Mouse (Mus musculus): ENCODE results near the gene Trpv3. TPM values are rescaled to one million over a fixed set of nuclear protein-coding genes. Genes with fewer than 3 reads are reported as not detected.
A peak's percentile ranks its signal among the peaks of the same experiment; 100 is the strongest.
"Not testable (repeated sequence)": the region's sequence is repeated elsewhere in the genome, so short reads cannot be mapped to it uniquely, and the experiment has no call there.

Trpv3 gene
- polyA plus RNA-seq, 1 experiment from 2014 or later = 0.03 TPM

DNA sequence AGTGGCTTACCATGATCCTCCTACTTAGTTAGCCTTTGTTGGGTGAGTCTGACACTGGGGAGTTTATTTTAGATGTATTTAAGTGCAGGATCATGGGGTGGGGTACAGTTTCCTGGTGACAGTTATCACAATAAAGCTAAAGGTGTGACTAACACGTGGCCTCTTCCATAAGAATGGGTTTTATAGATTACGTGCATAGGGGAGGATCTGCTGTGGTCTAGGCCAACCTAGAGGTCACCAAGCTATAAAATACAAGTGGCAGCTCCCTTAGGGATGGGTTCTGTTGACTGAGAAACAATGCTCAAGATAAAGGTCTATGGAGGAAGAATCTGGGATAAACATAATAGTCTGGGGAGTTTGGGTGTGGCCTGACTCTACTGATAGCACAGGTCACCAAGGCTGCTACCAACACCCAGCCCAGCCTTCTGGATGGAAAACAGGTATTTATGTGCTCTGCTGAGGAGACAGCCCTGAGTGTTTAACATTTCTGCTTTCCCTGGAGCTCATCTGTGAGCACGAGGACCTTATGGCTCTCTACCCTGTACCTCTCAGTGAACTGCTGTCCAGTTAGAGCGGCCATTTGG is 9.7 kb upstream of the Trpv3 start:
- Histone ChIP-seq H3K4me3 (no peak overlapping the region), H3K4me1 (no peaks in the 10 kb centered on the region), H3K9me3 (no peaks in the 10 kb centered on the region), H3K36me3 (no peaks in the 10 kb centered on the region), H3K27me3 (ENCODE audit: insufficient read depth, poor library complexity, severe bottlenecking) (no peaks in the 10 kb centered on the region), H3K27ac (no peak overlapping the region)
- 75% methylated on average over 4 of the region's 4 CpGs for WGBS
- DNase-seq (ENCODE audit: low spot score) = no peak

DNA sequence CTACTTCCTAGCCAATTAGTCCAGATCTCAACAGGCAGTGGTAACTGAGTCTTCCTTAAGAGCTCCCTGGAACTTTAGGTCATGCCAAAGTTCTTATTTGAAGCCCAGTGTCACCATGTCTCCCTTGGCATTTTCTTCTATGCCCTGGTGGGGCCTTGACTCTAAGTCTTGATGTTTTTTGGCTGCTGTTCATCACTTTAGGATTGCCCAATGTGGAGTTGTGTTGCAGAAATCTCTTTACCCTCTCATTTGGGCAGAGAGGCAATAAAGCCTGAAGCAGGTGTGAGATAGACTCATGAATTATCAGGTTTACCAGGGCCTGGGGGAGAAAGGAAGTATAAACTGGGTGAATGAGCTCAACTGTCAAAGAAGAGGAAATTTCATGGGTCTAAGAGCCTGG is 8.5 kb upstream of the Trpv3 start:
- H3K36me3 ChIP-seq = no peaks in the 10 kb centered on the region
- H3K9me3 ChIP-seq = no peaks in the 10 kb centered on the region
- H3K27me3 ChIP-seq (ENCODE audit: insufficient read depth, poor library complexity, severe bottlenecking) = no peaks in the 10 kb centered on the region
- H3K4me3 ChIP-seq = no peak overlapping the region
- H3K27ac ChIP-seq = no peak overlapping the region
- H3K4me1 ChIP-seq = no peaks in the 10 kb centered on the region
- DNase-seq (ENCODE audit: low spot score) = no peak

DNA sequence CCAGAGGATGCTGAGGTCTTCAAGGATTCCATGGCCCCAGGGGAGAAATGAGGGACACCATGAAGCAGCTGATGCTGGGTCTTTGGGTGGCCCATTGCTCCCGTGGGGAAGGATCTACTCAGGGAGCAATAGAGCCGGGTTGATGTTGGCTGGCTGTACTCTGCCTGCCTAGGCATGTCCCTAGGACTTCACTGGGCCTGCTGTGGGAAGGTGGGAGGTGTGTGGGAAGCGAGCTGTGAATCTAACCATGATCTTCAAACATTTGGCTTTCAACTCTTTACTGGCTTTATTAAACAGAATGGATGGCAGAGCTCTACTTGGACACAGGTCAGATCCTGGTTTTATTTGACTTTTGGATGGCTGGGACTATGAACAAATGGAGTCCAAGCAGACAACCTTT is 6.7 kb upstream of the Trpv3 start:
- H3K9me3 ChIP-seq = no peaks in the 10 kb centered on the region
- H3K27me3 ChIP-seq (ENCODE audit: insufficient read depth, poor library complexity, severe bottlenecking) = no peaks in the 10 kb centered on the region
- WGBS = 61% methylated on average over 3 of the region's 3 CpGs
- no peak overlapping the region for H3K4me3 ChIP-seq
- no peak for DNase-seq (ENCODE audit: low spot score)
- H3K36me3 ChIP-seq = no peaks in the 10 kb centered on the region
- no peaks in the 10 kb centered on the region for H3K4me1 ChIP-seq
- no peak overlapping the region for H3K27ac ChIP-seq

DNA sequence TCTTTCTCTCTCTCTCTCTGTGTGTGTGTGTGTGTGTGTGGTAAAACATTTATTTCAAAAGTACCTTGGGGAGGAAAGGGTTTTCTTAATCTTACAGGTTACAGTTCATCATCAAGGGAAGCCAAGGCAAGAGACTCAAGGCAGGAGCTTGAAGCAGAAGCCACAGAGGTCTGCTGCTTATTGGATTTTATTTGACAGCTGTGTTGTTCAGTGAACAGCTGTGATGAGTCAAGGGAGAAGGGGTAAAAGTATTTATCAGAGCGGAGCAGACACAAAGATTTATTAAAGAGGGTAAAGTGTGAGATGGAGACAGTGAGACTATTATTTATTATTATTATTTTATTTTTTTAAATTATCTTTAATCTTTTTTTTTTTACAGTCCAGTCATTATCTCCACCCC is 5.8 kb upstream of the Trpv3 start:
- Histone ChIP-seq H3K9me3 (no peaks in the 10 kb centered on the region), H3K36me3 (no peaks in the 10 kb centered on the region), H3K4me3 (no peak overlapping the region), H3K27ac (no peak overlapping the region), H3K27me3 (ENCODE audit: insufficient read depth, poor library complexity, severe bottlenecking) (no peaks in the 10 kb centered on the region), H3K4me1 (no peaks in the 10 kb centered on the region)
- WGBS = 82% methylated on average over 1 of the region's 1 CpGs
- no peak for DNase-seq (ENCODE audit: low spot score)

DNA sequence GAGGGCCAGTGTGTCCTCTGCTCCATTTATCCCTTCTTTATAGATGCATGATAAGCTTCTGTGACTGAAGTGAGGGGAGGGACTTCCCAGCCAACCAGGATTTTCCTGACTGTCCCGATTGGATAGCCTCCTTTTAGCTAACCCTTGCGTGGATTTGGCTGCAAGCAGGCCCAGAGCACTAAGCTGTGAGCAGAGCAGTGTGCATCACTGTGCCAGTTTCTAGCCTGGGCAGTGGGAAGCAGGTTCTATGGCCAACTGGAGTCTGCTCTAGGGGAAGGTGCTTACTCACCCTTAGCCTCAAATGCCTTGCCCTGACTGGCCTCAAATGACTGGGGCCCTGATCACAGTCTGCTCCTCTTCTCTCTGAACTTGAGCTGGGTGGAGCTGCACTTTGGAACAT is 7.6 kb downstream of the Trpv3 start:
- H3K27ac ChIP-seq = no peak overlapping the region
- H3K4me1 ChIP-seq = no peaks in the 10 kb centered on the region
- DNase-seq (ENCODE audit: low spot score) = no peak
- H3K9me3 ChIP-seq = no peaks in the 10 kb centered on the region
- H3K36me3 ChIP-seq = no peaks in the 10 kb centered on the region
- no peak overlapping the region for H3K4me3 ChIP-seq
- no peaks in the 10 kb centered on the region; the same call in 1 of the 2 replicates for H3K27me3 ChIP-seq (ENCODE audit: insufficient read depth, poor library complexity, severe bottlenecking)
- WGBS = 38% methylated on average over 2 of the region's 2 CpGs

DNA sequence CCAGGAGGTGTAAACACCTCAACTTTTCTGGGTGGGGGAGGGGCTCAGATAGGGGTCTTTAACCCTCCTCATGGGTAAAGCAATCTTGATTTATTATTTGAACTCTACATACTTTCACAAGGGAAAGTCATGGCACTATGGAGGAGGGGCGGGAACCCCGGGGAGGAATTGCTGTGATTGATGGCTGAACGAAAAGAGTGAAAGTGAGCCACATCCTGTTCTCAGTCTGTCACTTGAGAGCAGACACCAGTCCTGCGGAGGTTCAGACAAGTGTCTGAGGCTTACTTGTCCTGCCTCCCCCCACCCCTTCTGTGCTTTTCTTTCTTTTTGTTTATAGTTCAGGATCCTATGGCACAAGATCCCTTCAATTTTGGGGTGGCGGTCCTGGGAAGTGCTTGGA is 13.5 kb downstream of the Trpv3 start:
- WGBS = 40% methylated on average over 5 of the region's 5 CpGs
- Histone ChIP-seq H3K36me3 (no peaks in the 10 kb centered on the region), H3K27me3 (ENCODE audit: insufficient read depth, poor library complexity, severe bottlenecking) (no peaks in the 10 kb centered on the region; the same call in 1 of the 2 replicates)

DNA sequence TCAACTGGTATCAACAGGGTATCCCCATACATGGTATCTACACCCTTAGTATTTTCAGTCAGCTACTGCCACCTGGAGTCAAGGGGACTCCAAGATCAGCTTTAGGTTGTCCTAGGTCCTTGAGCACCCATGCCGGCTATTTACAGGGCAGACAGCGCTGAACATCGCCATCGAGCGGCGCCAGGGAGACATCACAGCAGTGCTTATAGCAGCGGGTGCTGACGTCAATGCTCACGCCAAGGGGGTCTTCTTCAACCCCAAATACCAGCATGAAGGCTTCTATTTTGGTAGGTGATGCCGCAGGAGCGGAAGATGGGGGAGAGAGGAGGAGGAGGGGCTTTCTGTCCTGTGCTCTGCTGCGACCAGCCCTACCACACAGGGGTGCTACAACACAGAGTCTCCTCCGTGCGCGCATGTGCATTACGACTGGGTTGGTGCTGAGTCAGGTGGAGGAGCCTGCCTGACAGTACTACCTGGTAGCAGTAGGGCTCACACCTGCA is 14.4 kb downstream of the Trpv3 start:
- H3K27ac ChIP-seq = 0 out of 2 replicates have a peak overlapping the region, but pooled peaks have one; percentile 13
- H3K36me3 ChIP-seq = no peaks in the 10 kb centered on the region
- peak overlapping the region; percentile 49 for H3K4me3 ChIP-seq
- peak; percentile 83 for DNase-seq (ENCODE audit: low spot score)
- 4% methylated on average over 16 of the region's 16 CpGs for WGBS
- H3K9me3 ChIP-seq = no peaks in the 10 kb centered on the region
- peaks cover 26% of the 10 kb centered on the region for H3K4me1 ChIP-seq
- H3K27me3 ChIP-seq (ENCODE audit: insufficient read depth, poor library complexity, severe bottlenecking) = no peaks in the 10 kb centered on the region; the same call in 1 of the 2 replicates

More for the DNA sequence above, 13.5 kb downstream of the Trpv3 start:
- Histone ChIP-seq H3K9me3 (no peaks in the 10 kb centered on the region), H3K4me1 (peaks cover 26% of the 10 kb centered on the region), H3K4me3 (no peak overlapping the region; the same call in 1 of the 2 replicates), H3K27ac (no peak overlapping the region)
- no peak for DNase-seq (ENCODE audit: low spot score)

DNA sequence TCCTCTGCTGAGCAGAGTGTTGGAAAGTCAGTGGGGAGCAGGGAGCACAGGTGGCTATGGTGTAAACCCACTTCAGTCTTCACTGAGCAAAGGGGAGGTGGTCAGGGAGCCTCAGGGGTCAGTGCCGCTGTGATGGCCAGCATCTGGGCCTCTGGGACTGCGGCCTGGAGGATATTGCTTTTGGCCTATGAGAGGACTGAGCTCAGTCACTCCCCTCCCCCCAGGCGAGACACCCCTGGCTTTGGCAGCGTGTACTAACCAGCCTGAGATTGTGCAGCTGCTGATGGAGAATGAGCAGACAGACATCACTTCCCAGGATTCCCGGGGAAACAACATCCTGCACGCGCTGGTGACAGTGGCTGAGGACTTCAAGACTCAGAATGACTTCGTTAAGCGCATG is 16.2 kb downstream of the Trpv3 start:
- peaks cover 26% of the 10 kb centered on the region for H3K4me1 ChIP-seq
- DNase-seq (ENCODE audit: low spot score) = no peak
- H3K27me3 ChIP-seq (ENCODE audit: insufficient read depth, poor library complexity, severe bottlenecking) = no peaks in the 10 kb centered on the region; the same call in 1 of the 2 replicates
- no peaks in the 10 kb centered on the region for H3K9me3 ChIP-seq
- no peak overlapping the region for H3K27ac ChIP-seq
- 45% methylated on average over 9 of the region's 9 CpGs for WGBS
- no peaks in the 10 kb centered on the region for H3K36me3 ChIP-seq
- H3K4me3 ChIP-seq = no peak overlapping the region

DNA sequence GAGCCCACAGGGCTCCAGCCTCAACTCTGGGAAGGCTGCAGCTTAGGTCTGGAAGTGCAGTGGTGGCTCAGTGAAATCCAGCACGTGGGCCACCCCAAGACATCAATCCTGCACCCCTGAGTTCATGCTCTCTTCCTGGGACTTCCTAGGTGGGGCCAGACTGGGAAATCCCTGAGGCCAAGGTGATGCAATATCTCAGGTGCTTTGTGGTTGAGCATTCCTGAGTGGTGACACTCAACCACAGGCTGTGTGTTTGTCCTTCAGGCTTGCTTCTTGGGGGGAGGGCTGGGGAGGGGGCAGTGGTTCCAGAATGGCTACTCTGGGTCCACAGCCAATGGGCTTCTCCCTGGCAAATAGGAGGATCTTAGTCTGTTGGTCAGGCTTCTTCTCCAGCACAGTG is 16.7 kb downstream of the Trpv3 start:
- Histone ChIP-seq H3K27me3 (ENCODE audit: insufficient read depth, poor library complexity, severe bottlenecking) (no peaks in the 10 kb centered on the region; the same call in 1 of the 2 replicates), H3K9me3 (no peaks in the 10 kb centered on the region), H3K4me3 (no peak overlapping the region), H3K36me3 (no peaks in the 10 kb centered on the region), H3K27ac (no peak overlapping the region), H3K4me1 (peaks cover 26% of the 10 kb centered on the region)
- no peak for DNase-seq (ENCODE audit: low spot score)
- WGBS = 44% methylated on average over 1 of the region's 1 CpGs

DNA sequence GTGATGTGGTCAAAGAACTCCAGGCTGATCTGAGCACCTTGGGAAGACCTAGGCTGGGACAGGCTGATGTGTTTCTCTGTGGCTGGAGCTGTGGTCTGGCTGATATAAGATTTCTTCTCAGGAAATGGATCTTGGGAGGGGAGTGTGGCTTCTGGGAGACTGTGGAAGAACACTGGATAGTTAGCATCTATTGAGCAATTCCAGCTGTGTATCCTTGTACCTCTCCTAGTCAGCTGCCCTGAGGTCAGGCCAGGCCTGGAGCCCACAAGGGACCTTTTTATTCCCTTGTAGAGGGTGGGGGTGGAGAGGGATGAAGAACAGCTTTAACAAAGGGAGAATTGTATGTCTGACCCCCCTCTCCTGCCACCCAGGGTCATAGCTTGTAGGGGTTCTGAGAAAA is 17.2 kb downstream of the Trpv3 start:
- DNase-seq (ENCODE audit: low spot score) = no peak
- no peaks in the 10 kb centered on the region for H3K36me3 ChIP-seq
- H3K27me3 ChIP-seq (ENCODE audit: insufficient read depth, poor library complexity, severe bottlenecking) = no peaks in the 10 kb centered on the region
- H3K4me1 ChIP-seq = peaks cover 26% of the 10 kb centered on the region
- H3K4me3 ChIP-seq = no peak overlapping the region
- H3K27ac ChIP-seq = no peak overlapping the region
- no peaks in the 10 kb centered on the region for H3K9me3 ChIP-seq

DNA sequence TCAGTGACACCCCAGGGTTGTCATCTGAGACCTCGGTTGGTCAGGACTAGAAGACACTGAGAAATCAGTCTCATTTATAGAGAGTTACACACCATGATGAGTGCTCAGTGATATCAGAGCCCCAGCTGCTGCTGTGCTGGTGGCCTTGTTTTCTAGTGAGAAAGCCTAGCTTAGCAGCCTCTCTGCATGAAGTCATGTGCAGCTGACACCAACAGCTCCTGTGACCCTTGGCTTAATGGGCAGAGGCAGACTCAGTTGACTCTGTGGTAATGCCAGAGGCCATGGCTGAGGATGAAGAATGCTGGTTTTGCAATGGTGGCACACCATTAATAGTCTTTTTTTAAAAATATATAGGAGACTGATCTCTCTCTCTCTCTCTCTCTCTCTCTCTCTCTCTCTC is 22.4 kb downstream of the Trpv3 start:
- Histone ChIP-seq H3K9me3 (no peaks in the 10 kb centered on the region), H3K4me1 (no peaks in the 10 kb centered on the region), H3K27ac (no peak overlapping the region), H3K27me3 (ENCODE audit: insufficient read depth, poor library complexity, severe bottlenecking) (no peaks in the 10 kb centered on the region), H3K36me3 (no peaks in the 10 kb centered on the region), H3K4me3 (no peak overlapping the region)
- no peak for DNase-seq (ENCODE audit: low spot score)
- 62% methylated on average over 1 of the region's 1 CpGs for WGBS

DNA sequence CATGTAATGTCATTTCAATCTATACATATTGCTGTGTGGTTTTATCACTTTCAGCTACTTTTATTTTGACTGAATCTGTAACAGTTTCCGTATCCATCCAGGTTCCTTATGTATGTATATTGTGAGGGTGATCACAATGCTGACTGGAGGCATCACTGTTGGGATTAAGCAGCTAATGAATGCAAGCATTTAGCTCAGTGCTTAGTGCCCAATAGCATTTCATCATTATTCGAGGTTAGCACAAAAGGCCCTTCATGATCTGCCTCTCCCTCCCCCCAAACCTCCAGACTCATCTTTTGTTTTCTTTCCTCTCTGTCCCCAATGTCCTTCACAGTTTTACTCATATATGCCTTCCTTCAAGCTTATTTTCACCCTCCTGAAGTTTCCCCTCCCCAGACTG is 35.9 kb downstream of the Trpv3 start:
- WGBS = 60% methylated on average over 2 of the region's 2 CpGs
- Histone ChIP-seq H3K9me3 (no peaks in the 10 kb centered on the region), H3K27ac (no peak overlapping the region), H3K36me3 (no peaks in the 10 kb centered on the region), H3K4me3 (no peak overlapping the region), H3K4me1 (no peaks in the 10 kb centered on the region), H3K27me3 (ENCODE audit: insufficient read depth, poor library complexity, severe bottlenecking) (no peaks in the 10 kb centered on the region)
- no peak for DNase-seq (ENCODE audit: low spot score)

DNA sequence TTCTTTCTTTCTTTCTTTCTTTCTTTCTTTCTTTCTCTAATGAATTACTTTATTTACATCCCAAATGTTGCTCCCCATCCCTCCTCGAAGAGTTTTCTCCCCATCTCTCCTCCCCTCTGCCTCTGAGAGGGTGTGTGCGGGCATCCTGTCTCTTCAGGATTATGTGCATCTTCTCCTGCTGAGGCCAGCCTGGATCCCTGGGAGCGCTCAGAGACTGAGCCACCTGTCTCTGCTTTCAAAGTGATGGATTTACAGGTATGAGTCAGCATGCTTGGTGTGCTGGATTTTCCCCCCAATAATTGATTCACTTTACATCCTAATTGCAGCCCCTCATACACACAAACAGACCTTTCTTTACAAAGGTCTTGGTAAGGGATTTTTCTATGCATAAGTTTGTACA is 48.8 kb downstream of the Trpv3 start:
- Histone ChIP-seq H3K4me1 (no peaks in the 10 kb centered on the region), H3K4me3 (no peak overlapping the region), H3K27me3 (ENCODE audit: insufficient read depth, poor library complexity, severe bottlenecking) (no peaks in the 10 kb centered on the region), H3K27ac (no peak overlapping the region), H3K36me3 (no peaks in the 10 kb centered on the region), H3K9me3 (no peaks in the 10 kb centered on the region)
- WGBS = 42% methylated on average over 3 of the region's 3 CpGs
- no peak for DNase-seq (ENCODE audit: low spot score)

DNA sequence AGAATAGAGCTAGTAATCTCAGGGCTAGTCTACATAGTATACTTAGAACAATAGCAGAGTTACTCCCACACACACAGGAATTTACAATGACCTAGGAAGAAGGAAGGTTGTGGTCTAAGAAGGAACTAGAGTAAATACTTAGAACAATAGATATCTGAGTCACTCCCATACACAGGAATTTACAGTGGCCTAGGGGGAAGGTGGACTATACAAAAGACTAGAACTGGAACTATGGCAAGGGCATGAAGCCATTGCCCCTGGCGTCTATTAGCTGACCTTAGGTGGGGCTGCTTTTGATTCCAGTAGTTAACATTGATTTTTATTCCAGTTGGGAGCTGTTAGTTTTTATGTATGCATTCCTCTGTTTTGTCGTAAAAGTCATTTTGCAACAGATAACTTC is 51.4 kb downstream of the Trpv3 start:
- H3K36me3 ChIP-seq; DNase-seq (ENCODE audit: low spot score); H3K27me3 ChIP-seq (ENCODE audit: insufficient read depth, poor library complexity, severe bottlenecking); H3K27ac ChIP-seq; H3K4me3 ChIP-seq; H3K4me1 ChIP-seq; H3K9me3 ChIP-seq: not testable (repeated sequence)
- WGBS = 76% methylated on average over 2 of the region's 2 CpGs

Measured in heart, embryonic 10.5 days (tissue).